Mouse (Mus musculus) embryo, embryonic 11 days (tissue): Measurements from ENCODE around the gene Aak1.
"Not testable (repeated sequence)": the region's sequence is repeated elsewhere in the genome, so short reads cannot be mapped to it uniquely, and the experiment has no call there.

Experiments
- DNase-seq: peaks from one replicate; pipeline ENCODE4 v3.0.0-alpha.2; 2015

Gene Aak1

GRCm38 (mm10) chr6:87031310-87031709 lies 182.0 kb downstream of the Aak1 start:
- not testable (repeated sequence) for DNase-seq

GRCm38 (mm10) chr6:87032401-87032800 lies 183.1 kb downstream of the Aak1 start:
- no peak for DNase-seq

GRCm38 (mm10) chr6:87034395-87034794 lies 185.1 kb downstream of the Aak1 start:
- no peak for DNase-seq

- no peak for DNase-seq
Observed at GRCm38 (mm10) chr6:87037826-87038620, 188.7 kb downstream of the Aak1 start.

- DNase-seq: no peak
Observed at GRCm38 (mm10) chr6:87039161-87039560, 189.8 kb downstream of the Aak1 start.

DNA sequence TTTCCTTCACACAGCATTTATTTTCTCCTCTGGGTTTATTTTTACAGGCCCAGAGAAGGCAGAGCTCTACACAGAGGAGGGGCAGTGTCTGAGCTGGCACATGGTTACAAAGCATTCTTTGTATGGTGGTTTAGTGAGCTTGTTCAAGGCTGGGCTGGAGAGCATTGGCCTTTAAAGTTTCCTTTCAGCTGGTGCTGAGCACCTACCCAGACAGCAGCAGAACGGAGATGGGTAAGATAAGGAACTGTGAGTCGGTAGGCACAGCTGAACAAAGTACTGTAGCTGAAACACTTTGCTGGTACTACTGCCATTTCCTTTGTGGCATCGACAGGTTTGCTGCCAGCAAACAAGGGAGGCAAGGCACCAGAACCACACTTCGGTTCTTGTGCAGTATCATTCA lies 191.7 kb downstream of the Aak1 start:
- DNase-seq: no peak

DNA sequence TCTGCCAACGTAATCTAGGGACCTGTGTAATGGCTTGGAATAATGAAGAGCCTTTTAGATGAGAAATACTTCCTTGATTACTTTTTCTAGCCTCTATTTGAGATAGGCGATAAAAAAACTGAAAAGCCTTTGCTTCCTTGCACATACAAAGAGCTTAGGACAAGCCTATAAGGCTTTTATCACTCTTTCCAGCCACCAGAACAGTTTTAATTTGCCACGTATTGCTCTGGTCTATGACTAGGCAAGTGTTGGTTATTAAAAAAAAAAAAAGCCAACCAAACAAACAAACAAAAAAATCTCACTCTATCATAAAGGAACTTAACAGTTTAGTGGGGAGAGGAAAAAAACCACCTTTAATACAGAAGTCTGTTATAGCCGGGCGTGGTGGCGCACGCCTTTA lies 192.1 kb downstream of the Aak1 start:
- no peak for DNase-seq

DNA sequence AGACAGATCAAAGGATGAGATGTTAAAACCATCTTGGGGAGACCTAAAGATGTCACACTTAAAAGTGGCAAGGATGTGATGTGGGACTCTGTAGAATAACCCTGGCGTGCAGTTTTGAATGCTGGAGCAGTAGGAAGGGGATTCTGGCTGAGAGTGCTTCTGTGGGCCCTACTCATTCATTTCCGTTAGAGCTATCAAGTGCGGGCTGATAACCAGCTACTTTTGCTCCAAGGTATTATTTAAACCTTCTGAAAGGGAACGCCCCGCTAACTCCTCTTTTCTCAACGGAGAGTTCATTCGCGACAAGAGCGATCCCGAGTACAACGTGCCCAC lies 192.7 kb downstream of the Aak1 start:
- DNase-seq: no peak

DNA sequence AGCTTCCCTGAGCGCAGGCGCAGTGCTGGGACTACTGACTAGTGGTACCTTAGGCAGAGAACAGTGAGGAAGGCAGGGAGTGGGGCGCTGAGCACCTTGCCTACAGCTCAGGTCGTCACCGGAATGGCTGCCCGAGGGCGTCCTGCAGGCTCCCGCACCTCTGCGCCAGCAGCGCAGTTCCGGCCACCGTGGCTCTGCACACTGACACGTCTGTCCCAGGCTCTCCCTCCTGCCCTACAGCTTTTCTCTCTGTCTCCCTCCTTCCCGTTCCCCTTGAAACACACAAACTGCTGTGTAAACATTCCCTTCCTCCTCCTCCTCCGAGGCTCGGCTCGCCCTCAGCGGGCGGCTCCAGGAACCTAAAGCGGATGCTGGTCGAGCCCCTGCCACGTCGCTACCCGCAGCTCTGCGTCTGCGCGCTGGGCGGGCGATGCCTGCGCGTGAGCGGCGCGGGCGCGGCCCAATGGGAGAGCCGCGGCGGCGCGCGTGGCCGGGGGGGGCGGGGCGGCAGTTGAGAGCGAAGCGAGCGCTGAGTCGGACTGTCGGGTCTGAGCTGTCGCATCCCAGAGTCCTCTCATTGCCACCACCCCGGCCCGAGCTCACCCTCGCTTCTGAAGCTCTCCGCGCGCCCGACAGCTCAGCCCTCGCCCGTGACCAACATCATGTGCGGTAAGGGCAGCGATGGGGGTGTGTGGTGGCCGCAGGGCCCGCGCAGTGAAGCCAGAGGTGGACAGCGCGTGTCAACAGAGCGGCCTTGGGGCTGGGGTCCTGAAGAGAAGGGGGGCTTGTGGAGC lies 193.2 kb downstream of the Aak1 start, which contains the start of gene Gfpt1:
TSS of gene Gfpt1 (plus strand) at position 510 of the 794 bp plus-strand sequence.
- peak; percentile 98 for DNase-seq

- no peak for DNase-seq
Observed at GRCm38 (mm10) chr6:87043131-87043516, 193.8 kb downstream of the Aak1 start.

DNA sequence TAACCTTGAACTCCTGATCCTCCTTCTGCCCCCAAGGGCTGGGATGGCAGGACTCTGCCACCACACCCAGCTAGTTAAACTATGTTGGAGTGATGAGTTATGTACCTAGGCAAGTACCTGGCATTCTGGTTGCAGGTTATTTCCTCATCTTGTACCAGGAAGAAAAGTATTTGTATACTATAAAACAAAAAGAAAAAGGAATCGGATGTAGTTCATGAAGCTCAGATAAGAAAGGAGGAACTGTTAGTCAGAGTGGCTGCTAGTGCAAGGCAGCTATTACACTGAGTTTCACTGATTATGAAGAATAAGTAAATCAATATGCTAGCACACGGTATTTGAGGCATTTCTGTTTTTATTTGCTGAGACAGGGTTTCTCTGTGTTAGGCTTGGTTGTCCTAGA lies 195.6 kb downstream of the Aak1 start:
- no peak for DNase-seq

GRCm38 (mm10) chr6:87045507-87045906 lies 196.2 kb downstream of the Aak1 start:
- no peak for DNase-seq

DNA sequence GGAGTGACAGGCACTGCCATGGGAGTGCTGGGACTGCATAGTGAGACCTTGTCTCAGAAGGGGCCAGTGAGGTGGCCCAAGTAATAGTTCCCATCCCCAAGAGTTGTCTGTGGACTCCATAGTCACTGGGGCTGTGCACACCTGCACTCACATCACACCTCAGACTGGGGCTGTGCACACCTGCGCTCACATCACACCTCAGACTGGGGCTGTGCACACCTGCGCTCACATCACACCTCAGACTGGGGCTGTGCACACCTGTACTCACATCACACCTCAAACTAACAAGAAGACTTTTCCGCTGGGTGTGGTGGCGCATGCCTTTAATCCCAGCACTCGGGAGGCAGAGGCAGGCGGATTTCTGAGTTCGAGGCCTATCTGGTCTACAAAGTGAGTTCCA lies 199.4 kb downstream of the Aak1 start:
- DNase-seq: not testable (repeated sequence)

- DNase-seq: no peak
Observed at GRCm38 (mm10) chr6:87051886-87052425, 202.6 kb downstream of the Aak1 start.
